ENCODE assay signal across 24 mouse cellular contexts in genomic region chr8:122008395-122008794, GRCm38 (mm10). TPM values are rescaled to one million over a fixed set of nuclear protein-coding genes. Genes with fewer than 3 reads are reported as not detected.
DNase-seq lines count a peak whose midpoint lies in the region; ATAC-seq and TF ChIP-seq lines count a peak whose summit lies in the region.
"Had no signal": no experiment of that assay in that cellular context is flagged by ENCODE, and none has a peak within 500 bp of the region (broad histone marks: within the 10 kb centered on the region; RNA-seq: fewer than 3 reads in every experiment).

No protein-coding gene starts in this region.

- H3K4me3 ChIP-seq in heart, embryonic 13.5 days: no peak overlapping the region
- no peak overlapping the region for H3K4me3 ChIP-seq in heart, embryonic 10.5 days
- no peak overlapping the region for H3K4me3 ChIP-seq in thymus, adult 2 months (ENCODE audit: control insufficient read depth, insufficient read depth, low read length)
- no peak overlapping the region for H3K4me3 ChIP-seq in cerebellum, adult 2 months (replicated peaks; ENCODE audit: insufficient read depth, low read depth, low read length)
- H3K4me3 ChIP-seq: embryonic facial prominence, embryonic 15.5 days; erythroblast, embryonic 14.5 days; forebrain, embryonic 10.5 days; forebrain, embryonic 15.5 days; heart, embryonic 15.5 days; hindbrain, embryonic 10.5 days had no signal

- H3K27ac ChIP-seq in heart, embryonic 13.5 days (replicated peaks): 0 out of 2 replicates have a peak overlapping the region, but pooled peaks have one; percentile 12
- no peak overlapping the region for H3K27ac ChIP-seq in heart, embryonic 10.5 days
- H3K27ac ChIP-seq in thymus, adult 2 months (ENCODE audit: control insufficient read depth, insufficient read depth, low read length): peak overlapping the region; percentile 29; the same call in 1 of the 2 replicates
- no peak overlapping the region for H3K27ac ChIP-seq in cerebellum, adult 2 months (ENCODE audit: insufficient read depth, low read length)
- H3K27ac ChIP-seq: embryonic facial prominence, embryonic 15.5 days; forebrain, embryonic 10.5 days; forebrain, embryonic 15.5 days; heart, embryonic 15.5 days; hindbrain, embryonic 10.5 days; hindbrain, embryonic 14.5 days had no signal

- DNase-seq in heart, embryonic 10.5 days (ENCODE audit: low spot score): no peak
- no peak for DNase-seq in thymus, adult 2 months
- no peak for DNase-seq in thymus, postnatal 4 days
- no peak for DNase-seq in cerebellum, adult 2 months
- no peak for DNase-seq in embryo, embryonic 11 days
- DNase-seq: adrenal gland, adult 8-10 months; adrenal gland, postnatal 36 days; B cell, adult 2 months; cerebellum, adult 9-10 months; cerebellum, postnatal 25 days; gastrocnemius, postnatal 36 days; heart, adult 11 months; heart, postnatal 14 days had no signal

- TF ChIP-seq POLR2A in thymus, adult 2 months (IDR thresholded peaks at IDR 0.05; ENCODE audit: control insufficient read depth, extremely low read depth, insufficient read depth, low read length, poor library complexity): no peak
- TF ChIP-seq POLR2A in cerebellum, adult 2 months (IDR thresholded peaks at IDR 0.05; ENCODE audit: borderline replicate concordance, insufficient read depth, low read length): no peak

- WGBS in heart, embryonic 13.5 days: 84% methylated on average over 5 of the region's 5 CpGs
- 85% methylated on average over 5 of the region's 5 CpGs for WGBS in heart, embryonic 10.5 days
- WGBS in thymus, adult 2 months: 10% methylated on average over 5 of the region's 5 CpGs
- 79% methylated on average over 5 of the region's 5 CpGs for WGBS in cerebellum, adult 2 months

- H3K9me3 ChIP-seq in heart, embryonic 13.5 days: no peaks in the 10 kb centered on the region
- no peaks in the 10 kb centered on the region for H3K9me3 ChIP-seq in heart, embryonic 10.5 days
- H3K9me3 ChIP-seq: embryonic facial prominence, embryonic 15.5 days; forebrain, embryonic 10.5 days; forebrain, embryonic 15.5 days; G1E; heart, embryonic 15.5 days; hindbrain, embryonic 10.5 days had no signal

- H3K36me3 ChIP-seq in heart, embryonic 13.5 days: peaks cover 87% of the 10 kb centered on the region
- peaks cover 59% of the 10 kb centered on the region for H3K36me3 ChIP-seq in heart, embryonic 10.5 days
- H3K36me3 ChIP-seq in thymus, adult 2 months (ENCODE audit: control insufficient read depth, insufficient read depth, low read length): peaks cover 53% of the 10 kb centered on the region

- H3K4me1 ChIP-seq in heart, embryonic 13.5 days: peaks cover 20% of the 10 kb centered on the region
- peaks cover 49% of the 10 kb centered on the region for H3K4me1 ChIP-seq in heart, embryonic 10.5 days
- H3K4me1 ChIP-seq in thymus, adult 2 months (replicated peaks; ENCODE audit: control insufficient read depth, insufficient read depth, low read length): peaks cover 18% of the 10 kb centered on the region
- H3K4me1 ChIP-seq in cerebellum, adult 2 months (ENCODE audit: control insufficient read depth, insufficient read depth, low read length): peaks cover 37% of the 10 kb centered on the region

- no peak for ATAC-seq in heart, embryonic 13.5 days (ENCODE audit: extremely low read depth, insufficient number of reproducible peaks, low FRiP score, low TSS enrichment)
- peak; percentile 87 to 89 for ATAC-seq in hematopoietic stem cell, adult 5-6 weeks (replicated peaks in 1 of 2; ENCODE audit: insufficient read depth in 1 of 2, low FRiP score in 2 of 2, low TSS enrichment in 1 of 2, low read depth in 1 of 2, poor library complexity in 2 of 2, severe bottlenecking in 2 of 2)
- ATAC-seq: CD4-positive, CD25-positive, alpha-beta regulatory T cell, adult 4 months; forebrain, embryonic 15.5 days had no signal

- H3K27me3 ChIP-seq in heart, embryonic 13.5 days (replicated peaks): no peaks in the 10 kb centered on the region
- H3K27me3 ChIP-seq in heart, embryonic 10.5 days (ENCODE audit: insufficient read depth, poor library complexity, severe bottlenecking): no peaks in the 10 kb centered on the region
- no peaks in the 10 kb centered on the region for H3K27me3 ChIP-seq in thymus, adult 2 months (ENCODE audit: control insufficient read depth, insufficient read depth, low read length)
- H3K27me3 ChIP-seq in cerebellum, adult 2 months (ENCODE audit: control insufficient read depth, insufficient read depth, low read length): no peaks in the 10 kb centered on the region
- H3K27me3 ChIP-seq: embryonic facial prominence, embryonic 15.5 days; forebrain, embryonic 15.5 days; heart, embryonic 15.5 days had no signal

- TF ChIP-seq CTCF in thymus, adult 2 months (IDR thresholded peaks at IDR 0.05; ENCODE audit: borderline replicate concordance, control insufficient read depth, extremely low read depth, insufficient read depth, low read length, poor library complexity): no peak
- no peak for TF ChIP-seq CTCF in cerebellum, adult 2 months (IDR thresholded peaks at IDR 0.05; ENCODE audit: borderline replicate concordance, insufficient read depth, low read depth, low read length)

- H3K4me2 ChIP-seq in heart, embryonic 13.5 days: no peak overlapping the region
- H3K4me2 ChIP-seq: embryonic facial prominence, embryonic 15.5 days; forebrain, embryonic 15.5 days; heart, embryonic 15.5 days; hindbrain, embryonic 14.5 days had no signal

- H3K9ac ChIP-seq in heart, embryonic 13.5 days: peak overlapping the region; percentile 10; the same call in 1 of the 2 replicates
- H3K9ac ChIP-seq: embryonic facial prominence, embryonic 15.5 days; forebrain, embryonic 15.5 days; heart, embryonic 15.5 days; hindbrain, embryonic 14.5 days had no signal

RNA-seq across cellular contexts. Expression of gene Banp, which starts 58.8 kb away (rescaled TPM):
- 23.1 and 30.4 TPM in 2 replicates for polyA plus RNA-seq in heart, embryonic 13.5 days (2015; fragmentation: Nextera tagmentation; extraction: Ambion mirVana)
- polyA plus RNA-seq in heart, embryonic 10.5 days (2016; fragmentation: Nextera tagmentation; extraction: Ambion mirVana): 35.8 and 58.5 TPM in 2 replicates
- polyA plus RNA-seq in thymus, adult 2 months (2012; rRNA removed): 151 and 153 TPM in 2 replicates
- 19.8 and 25.3 TPM in 2 replicates for total RNA-seq in hematopoietic stem cell, adult 5-6 weeks (2017)
- polyA plus RNA-seq in cerebellum, adult 2 months (2012; rRNA removed): 64.3 and 67.1 TPM in 2 replicates

Comparison
In these comparisons a context has a peak if more than half of its experiments do, and no peak if none do; other contexts are left out.
1. H3K27ac ChIP-seq: peak in heart, embryonic 13.5 days (single experiment) and thymus, adult 2 months (single experiment); none in heart, embryonic 10.5 days (single experiment) and cerebellum, adult 2 months (single experiment).